Comparison of ENCODE assay signal across 16 mouse cellular contexts in genomic region chr9:51032291-51032690, GRCm38 (mm10). TPM values are rescaled to one million over a fixed set of nuclear protein-coding genes. Genes with fewer than 3 reads are reported as not detected.
"Had no signal": no experiment of that assay in that cellular context is flagged by ENCODE, and none has a peak within 500 bp of the region (broad histone marks: within the 10 kb centered on the region; RNA-seq: fewer than 3 reads in every experiment).

No protein-coding gene starts in this region.

- ATAC-seq: liver, postnatal 0 days; lung, postnatal 0 days; midbrain, embryonic 13.5 days; midbrain, embryonic 15.5 days had no signal

- DNase-seq: liver, embryonic 13.5 days; liver, postnatal 0 days; lung, adult 2 months; lung, postnatal 14 days; lung, postnatal 36 days; retina, postnatal 1 day; right cerebral cortex, adult 18-20 months; right cerebral cortex, postnatal 14 days; spleen, adult 18-20 months; thymus, adult 18-20 months; thymus, postnatal 14 days; thymus, postnatal 36 days had no signal

RNA-seq across cellular contexts. Expression of gene Btg4, which starts 28.4 kb away (rescaled TPM):
- total RNA-seq: midbrain, postnatal 0 days had no signal
